Comparison of ENCODE assay signal across 8 mouse cellular contexts in genomic region chr11:22981543-22981950, GRCm38 (mm10). TPM values are rescaled to one million over a fixed set of nuclear protein-coding genes. Genes with fewer than 3 reads are reported as not detected.
DNase-seq lines count a peak whose midpoint lies in the region; ATAC-seq and TF ChIP-seq lines count a peak whose summit lies in the region.

No protein-coding gene starts in this region.

- 4% methylated on average over 12 of the region's 12 CpGs for WGBS in limb, embryonic 10.5 days

- H3K79me2 ChIP-seq in myocyte (ENCODE audit: control insufficient read depth, insufficient read depth): peaks cover 51% of the 10 kb centered on the region

- H3K27ac ChIP-seq in limb, embryonic 10.5 days: peak overlapping the region; percentile 93

- H3K4me2 ChIP-seq in myocyte (ENCODE audit: low read depth): peak overlapping the region; percentile 74

- H3K4me1 ChIP-seq in limb, embryonic 10.5 days: peaks cover 8% of the 10 kb centered on the region

- ATAC-seq in frontal cortex, adult (ENCODE audit: low TSS enrichment): peak; percentile 47
- ATAC-seq in CD4-positive, CD25-positive, alpha-beta regulatory T cell, adult 4 months: peak; percentile 30
- ATAC-seq in erythroid progenitor cell, adult 5-6 weeks (replicated peaks; ENCODE audit: low FRiP score, poor library complexity, severe bottlenecking): peak; percentile 32

- TF ChIP-seq POLR2A in myocyte (IDR thresholded peaks at IDR 0.05; ENCODE audit: insufficient read length, low read depth): no peak

- no peak for DNase-seq in frontal cortex, postnatal 14 days (ENCODE audit: low spot score in 2 of 2)
- no peak for DNase-seq in limb, embryonic 10.5 days (ENCODE audit: low spot score)
- no peak for DNase-seq in ovary, adult 18-20 months (ENCODE audit: low spot score)
- no peak for DNase-seq in urinary bladder, adult 2 months (ENCODE audit: low spot score)

- peak overlapping the region; percentile 75 for H3K4me3 ChIP-seq in limb, embryonic 10.5 days
- H3K4me3 ChIP-seq in myocyte: peak overlapping the region; percentile 86

- peak overlapping the region; percentile 46 for H3ac ChIP-seq in myocyte (ENCODE audit: control insufficient read depth, insufficient read length)

- no peaks in the 10 kb centered on the region for H3K27me3 ChIP-seq in limb, embryonic 10.5 days (ENCODE audit: low read depth, poor library complexity, severe bottlenecking)
- no peaks in the 10 kb centered on the region for H3K27me3 ChIP-seq in myocyte (ENCODE audit: control insufficient read depth, insufficient read depth, insufficient read length)

- no peaks in the 10 kb centered on the region for H3K9me3 ChIP-seq in limb, embryonic 10.5 days (replicated peaks)

- peaks cover 25% of the 10 kb centered on the region for H3K36me3 ChIP-seq in limb, embryonic 10.5 days
- no peaks in the 10 kb centered on the region for H3K36me3 ChIP-seq in myocyte (ENCODE audit: control insufficient read depth, insufficient read depth)

TF ChIP-seq in myocyte, 11 proteins besides CTCF, POLR2A, EP300 and RAD21:
- no peak for TF ChIP-seq E2F4 (IDR thresholded peaks at IDR 0.05; ENCODE audit: insufficient read depth)
- no peak for TF ChIP-seq SRF (IDR thresholded peaks at IDR 0.05; ENCODE audit: control insufficient read depth, insufficient read length, low read depth)
- TF ChIP-seq POLR2AphosphoS2 (IDR thresholded peaks at IDR 0.05; ENCODE audit: insufficient read length, low read depth): no peak
- TF ChIP-seq MAX (IDR thresholded peaks at IDR 0.05; ENCODE audit: low read depth): no peak
- TF ChIP-seq CEBPB (IDR thresholded peaks at IDR 0.05; ENCODE audit: insufficient read depth, poor library complexity, severe bottlenecking): no peak
- TF ChIP-seq MYOG (IDR thresholded peaks at IDR 0.05; ENCODE audit: control insufficient read depth in 1 of 3, insufficient read depth in 1 of 3, insufficient read length in 2 of 3, low read depth in 2 of 3): no peak
- no peak for TF ChIP-seq MYOD1 (IDR thresholded peaks at IDR 0.05; ENCODE audit: control insufficient read depth in 1 of 3, insufficient read length in 2 of 3, low read depth in 2 of 3)

RNA-seq across cellular contexts. Expression of gene Gm28048, which starts 0.3 kb away (rescaled TPM):
- 10 to 100 TPM; 25.1 to 38.5 TPM for polyA plus RNA-seq in CD4-positive, CD25-positive, alpha-beta regulatory T cell, adult 4 months (2017; shearing (Covaris generic))
- 13.0 and 16.9 TPM in 2 replicates for total RNA-seq in erythroid progenitor cell, adult 5-6 weeks (2015; ENCODE audit: low replicate concordance)
- 1.6 and 13.6 TPM in 2 replicates for total RNA-seq in erythroid progenitor cell, adult 5-6 weeks (2017; ENCODE audit: low replicate concordance)
- polyA plus RNA-seq in limb, embryonic 10.5 days (2016; fragmentation: Nextera tagmentation; extraction: Ambion mirVana): 4.1 and 5.2 TPM in 2 replicates
- polyA plus RNA-seq in myocyte (2012; fragmentation: generic; extraction: Trizol): 1.9 TPM
- polyA plus RNA-seq in urinary bladder, adult 2 months (2012; rRNA removed): 7.6 and 7.9 TPM in 2 replicates

RNA-seq across cellular contexts. Expression of gene Commd1, which starts 0.6 kb away (rescaled TPM):
- 10 to 100 TPM; 78.2 to 81.2 TPM for polyA plus RNA-seq in CD4-positive, CD25-positive, alpha-beta regulatory T cell, adult 4 months (2017; shearing (Covaris generic))
- total RNA-seq in erythroid progenitor cell, adult 5-6 weeks (2015; ENCODE audit: low replicate concordance): 38.1 and 66.7 TPM in 2 replicates
- 30.7 and 36.3 TPM in 2 replicates for total RNA-seq in erythroid progenitor cell, adult 5-6 weeks (2017; ENCODE audit: low replicate concordance)
- 376 and 399 TPM in 2 replicates for polyA plus RNA-seq in limb, embryonic 10.5 days (2016; fragmentation: Nextera tagmentation; extraction: Ambion mirVana)
- 174 TPM for polyA plus RNA-seq in myocyte (2012; fragmentation: generic; extraction: Trizol)
- 68.5 and 79.7 TPM in 2 replicates for polyA plus RNA-seq in urinary bladder, adult 2 months (2012; rRNA removed)

RNA-seq across cellular contexts. Expression of gene Cct4, which starts 8.8 kb away (rescaled TPM):
- 100 to 1,000 TPM; 181 to 233 TPM for polyA plus RNA-seq in CD4-positive, CD25-positive, alpha-beta regulatory T cell, adult 4 months (2017; shearing (Covaris generic))
- total RNA-seq in erythroid progenitor cell, adult 5-6 weeks (2015; ENCODE audit: low replicate concordance): 104 and 114 TPM in 2 replicates
- 71.1 and 77.6 TPM in 2 replicates for total RNA-seq in erythroid progenitor cell, adult 5-6 weeks (2017; ENCODE audit: low replicate concordance)
- 402 and 453 TPM in 2 replicates for polyA plus RNA-seq in limb, embryonic 10.5 days (2016; fragmentation: Nextera tagmentation; extraction: Ambion mirVana)
- 187 TPM for polyA plus RNA-seq in myocyte (2012; fragmentation: generic; extraction: Trizol)
- polyA plus RNA-seq in urinary bladder, adult 2 months (2012; rRNA removed): 96.2 and 112 TPM in 2 replicates

RNA-seq across cellular contexts. Expression of gene Zrsr1, which starts 9.7 kb away (rescaled TPM):
- polyA plus RNA-seq in CD4-positive, CD25-positive, alpha-beta regulatory T cell, adult 4 months (2017; shearing (Covaris generic)): 10 to 100 TPM in 1 of 2 experiments, 1 to 10 TPM in 1; 8.2 to 10.2 TPM
- total RNA-seq in erythroid progenitor cell, adult 5-6 weeks (2015; ENCODE audit: low replicate concordance): 27.4 and 31.0 TPM in 2 replicates
- total RNA-seq in erythroid progenitor cell, adult 5-6 weeks (2017; ENCODE audit: low replicate concordance): 48.4 and 75.7 TPM in 2 replicates
- 2.2 and 2.4 TPM in 2 replicates for polyA plus RNA-seq in limb, embryonic 10.5 days (2016; fragmentation: Nextera tagmentation; extraction: Ambion mirVana)
- 5.6 TPM for polyA plus RNA-seq in myocyte (2012; fragmentation: generic; extraction: Trizol)
- 20.5 and 27.6 TPM in 2 replicates for polyA plus RNA-seq in urinary bladder, adult 2 months (2012; rRNA removed)

RNA-seq across cellular contexts. Expression of gene Fam161a, which starts 25.8 kb away (rescaled TPM):
- 1 to 10 TPM; 3.1 to 3.8 TPM for polyA plus RNA-seq in CD4-positive, CD25-positive, alpha-beta regulatory T cell, adult 4 months (2017; shearing (Covaris generic))
- 8.0 and 29.9 TPM in 2 replicates for total RNA-seq in erythroid progenitor cell, adult 5-6 weeks (2015; ENCODE audit: low replicate concordance)
- total RNA-seq in erythroid progenitor cell, adult 5-6 weeks (2017; ENCODE audit: low replicate concordance): 6.8 and 19.2 TPM in 2 replicates
- 0.78 and 1.6 TPM in 2 replicates for polyA plus RNA-seq in limb, embryonic 10.5 days (2016; fragmentation: Nextera tagmentation; extraction: Ambion mirVana)
- 0.77 TPM for polyA plus RNA-seq in myocyte (2012; fragmentation: generic; extraction: Trizol)
- 14.9 and 17.4 TPM in 2 replicates for polyA plus RNA-seq in urinary bladder, adult 2 months (2012; rRNA removed)
